Mouse (Mus musculus): ENCODE measurements around the gene Fcrla. TPM values are rescaled to one million over a fixed set of nuclear protein-coding genes. Genes with fewer than 3 reads are reported as not detected.
"Not testable (repeated sequence)": the region's sequence is repeated elsewhere in the genome, so short reads cannot be mapped to it uniquely, and the experiment has no call there.

The Fcrla gene
- not detected for total RNA-seq (2021)

GRCm38 (mm10) chr1:170927378-170927777 is at the start of gene Fcrla:
Fcrla (minus strand) TSS chr1:170927583.
- no peak for DNase-seq (ENCODE audit: extremely low spot score in 1 of 2, low spot score in 2 of 2)
- intact Hi-C loops (cut with DNase I), result no loop called here

GRCm38 (mm10) chr1:170976447-170976846 is 49.1 kb upstream of the Fcrla start, which contains the start of gene Fcgr2b:
Fcgr2b (minus strand) TSS chr1:170976547.
- DNase-seq (ENCODE audit: extremely low spot score in 1 of 2, low spot score in 2 of 2), result no peak
- intact Hi-C loops (cut with DNase I), result no loop called here

DNA sequence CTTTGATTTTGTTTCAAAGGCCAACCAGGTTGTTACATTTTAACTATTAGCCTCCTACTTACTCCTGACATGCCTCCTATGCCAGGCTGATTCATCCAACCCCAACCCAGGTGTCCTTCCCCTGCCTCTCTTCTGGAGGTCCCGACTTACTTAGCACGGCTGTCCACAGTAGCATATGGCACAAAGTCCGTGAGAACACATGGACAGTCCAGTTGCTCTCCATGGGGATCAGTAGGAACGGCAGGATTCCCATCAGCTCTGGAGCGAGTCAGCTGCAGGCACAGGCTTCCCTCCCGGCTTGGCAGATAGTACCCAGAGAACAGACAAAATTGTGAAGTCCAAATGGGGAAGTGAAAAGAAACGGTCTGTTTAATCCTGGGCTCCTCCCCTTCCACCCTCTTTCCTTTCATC is 48.4 kb upstream of the Fcrla start:
- intact Hi-C loops (cut with DNase I), result no loop called here
- DNase-seq (ENCODE audit: extremely low spot score in 1 of 2, low spot score in 2 of 2), result no peak

GRCm38 (mm10) chr1:170975350-170975749 is 48.0 kb upstream of the Fcrla start:
- intact Hi-C loops (cut with DNase I); DNase-seq (ENCODE audit: extremely low spot score in 1 of 2, low spot score in 2 of 2): not testable (repeated sequence)

DNA sequence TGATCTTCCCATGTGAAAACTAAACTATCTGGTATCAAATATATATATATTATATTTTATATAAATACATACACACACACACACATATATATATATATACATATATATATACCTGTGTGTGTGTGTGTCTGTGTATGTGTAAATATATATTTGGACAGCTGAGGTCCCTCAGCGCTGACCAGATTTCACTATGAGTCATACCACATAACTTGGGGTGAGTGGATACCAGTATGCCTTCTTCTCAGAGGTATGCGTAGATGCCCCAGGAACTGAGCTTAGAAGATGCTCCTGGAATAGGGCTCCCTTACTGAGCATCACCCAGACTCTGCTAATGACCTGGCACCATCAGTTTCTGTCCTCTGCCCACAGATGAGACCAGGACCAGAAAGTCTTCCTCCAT is 47.4 kb upstream of the Fcrla start:
- intact Hi-C loops (cut with DNase I), result no loop called here
- DNase-seq (ENCODE audit: extremely low spot score in 1 of 2, low spot score in 2 of 2), result no peak

GRCm38 (mm10) chr1:170974171-170974570 is 46.8 kb upstream of the Fcrla start:
- intact Hi-C loops (cut with DNase I), result no loop called here
- no peak for DNase-seq (ENCODE audit: extremely low spot score in 1 of 2, low spot score in 2 of 2)

DNA sequence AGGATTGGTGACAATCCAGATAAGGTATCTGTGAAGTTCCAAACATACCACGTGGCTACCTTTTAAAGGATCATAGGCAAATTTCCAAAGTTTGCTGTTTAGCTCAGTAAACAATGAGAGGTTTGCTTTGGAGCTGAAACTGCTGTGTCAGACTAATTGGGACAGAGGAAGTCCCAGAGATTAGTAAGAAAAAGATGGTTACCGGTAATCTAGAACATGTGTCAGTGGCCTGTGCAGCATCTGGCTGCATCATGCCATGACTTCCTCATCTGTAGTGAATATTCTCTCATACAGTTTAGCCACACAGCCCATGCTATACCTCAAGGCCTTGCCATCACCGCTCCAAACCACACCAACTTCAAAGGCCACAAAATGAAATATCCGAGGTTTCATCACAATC is 45.6 kb upstream of the Fcrla start:
- intact Hi-C loops (cut with DNase I), result no loop called here
- DNase-seq (ENCODE audit: extremely low spot score in 1 of 2, low spot score in 2 of 2), result no peak

- intact Hi-C loops (cut with DNase I), result no loop called here
Measured at GRCm38 (mm10) chr1:170972494-170972893, 45.1 kb upstream of the Fcrla start.

GRCm38 (mm10) chr1:170968576-170968975 is 41.2 kb upstream of the Fcrla start:
- no peak for DNase-seq (ENCODE audit: extremely low spot score in 1 of 2, low spot score in 2 of 2)
- intact Hi-C loops (cut with DNase I), result no loop called here

More at GRCm38 (mm10) chr1:170972494-170972893, 45.1 kb upstream of the Fcrla start:
- DNase-seq (ENCODE audit: extremely low spot score in 1 of 2, low spot score in 2 of 2), result no peak

DNA sequence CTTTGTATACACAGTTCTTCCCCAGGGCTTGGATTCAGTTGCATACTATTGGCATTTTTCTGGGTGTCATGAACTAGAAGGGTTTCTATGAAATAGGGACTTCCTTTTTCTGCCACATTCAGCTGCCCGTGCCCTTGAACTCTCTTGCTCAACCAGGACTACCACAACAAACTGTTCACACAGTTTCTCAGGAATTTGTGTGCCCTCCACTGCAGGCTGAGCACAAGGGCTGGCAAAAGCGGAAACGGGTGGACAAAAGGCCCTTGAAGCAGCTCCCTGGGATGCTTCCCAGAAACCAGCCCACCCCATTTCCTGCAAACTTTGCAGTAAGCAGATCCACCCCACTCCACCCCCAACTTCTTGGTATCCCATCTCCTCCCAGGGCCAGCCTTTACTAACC is 40.2 kb upstream of the Fcrla start:
- intact Hi-C loops (cut with DNase I), result no loop called here
- no peak for DNase-seq (ENCODE audit: extremely low spot score in 1 of 2, low spot score in 2 of 2)

- DNase-seq (ENCODE audit: extremely low spot score in 1 of 2, low spot score in 2 of 2), result no peak
- intact Hi-C loops (cut with DNase I), result loop anchor here (5.0 kb wide), 1 partner anchor 46 kb away; no protein-coding TSS in a partner anchor
Measured at GRCm38 (mm10) chr1:170963087-170963486, 35.7 kb upstream of the Fcrla start.

DNA sequence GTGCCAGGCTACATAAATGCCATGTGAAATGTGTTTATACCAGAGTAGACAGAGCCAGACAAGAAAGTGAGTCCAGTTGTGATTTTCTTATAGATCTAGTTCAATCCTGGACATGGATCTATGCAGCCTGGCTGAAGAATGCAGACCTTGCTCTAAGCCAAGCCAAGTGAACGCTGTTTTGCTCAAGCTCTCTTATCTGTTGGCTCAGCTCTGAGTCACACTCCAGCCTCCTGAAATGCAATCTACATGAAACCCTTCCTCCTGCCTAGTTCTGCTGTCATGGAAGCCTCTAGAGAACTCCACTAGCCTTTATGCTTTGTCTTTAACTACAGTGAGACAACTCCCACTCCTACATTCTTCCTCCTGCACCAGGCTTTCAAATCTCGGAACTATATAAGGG is 34.9 kb upstream of the Fcrla start:
- no peak for DNase-seq (ENCODE audit: extremely low spot score in 1 of 2, low spot score in 2 of 2)
- intact Hi-C loops (cut with DNase I), result loop anchor here (5.0 kb wide), 1 partner anchor 45 kb away; no protein-coding TSS in a partner anchor

DNA sequence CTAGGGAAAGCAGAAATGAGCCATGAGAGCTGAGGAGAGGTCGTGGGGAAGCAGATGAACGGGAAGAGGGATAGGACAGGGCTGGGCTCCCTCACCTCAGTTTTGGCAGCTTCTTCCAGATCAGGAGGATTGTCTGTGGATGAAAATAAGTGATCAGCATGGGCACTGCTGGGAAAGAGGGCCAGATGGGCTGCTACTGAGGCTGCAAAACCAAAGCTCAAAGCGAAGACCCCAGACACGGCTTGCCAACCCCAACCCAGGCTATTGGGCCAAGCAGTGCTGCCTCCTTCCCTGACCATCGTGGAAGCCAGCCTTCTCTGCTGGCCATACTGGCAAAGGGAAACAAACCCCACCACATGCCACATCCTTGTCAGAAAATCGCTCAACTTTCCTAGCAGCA is 33.7 kb upstream of the Fcrla start:
- DNase-seq (ENCODE audit: extremely low spot score in 1 of 2, low spot score in 2 of 2), result no peak
- intact Hi-C loops (cut with DNase I), result loop anchor here (5.0 kb wide), 1 partner anchor 44 kb away; no protein-coding TSS in a partner anchor

- no peak for DNase-seq (ENCODE audit: extremely low spot score in 1 of 2, low spot score in 2 of 2)
- intact Hi-C loops (cut with DNase I), result loop anchor here (5.0 kb wide), 1 partner anchor 42 kb away; no protein-coding TSS in a partner anchor
Measured at GRCm38 (mm10) chr1:170959791-170960190, 32.4 kb upstream of the Fcrla start.

DNA sequence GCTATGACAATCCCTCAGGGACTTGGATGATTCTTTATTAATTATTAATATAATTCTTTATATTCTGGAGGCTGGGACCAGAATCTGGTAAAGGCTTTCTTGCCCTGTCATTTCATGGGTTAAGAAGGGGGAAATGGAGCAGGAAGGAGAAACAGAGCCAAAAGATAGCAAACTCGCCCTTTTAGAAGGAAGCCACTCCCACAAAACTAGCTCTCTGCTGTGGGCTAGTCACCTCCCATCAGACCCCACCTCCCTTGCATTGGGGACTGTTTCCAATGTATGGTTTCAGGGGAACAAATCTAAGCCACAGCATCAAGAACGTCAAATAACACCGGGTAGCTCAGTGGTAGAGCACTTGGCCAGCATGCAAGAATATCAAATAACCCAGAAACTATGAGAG is 30.8 kb upstream of the Fcrla start:
- intact Hi-C loops (cut with DNase I), result no loop called here
- no peak for DNase-seq (ENCODE audit: extremely low spot score in 1 of 2, low spot score in 2 of 2)

GRCm38 (mm10) chr1:170953192-170953591 is 25.8 kb upstream of the Fcrla start:
- intact Hi-C loops (cut with DNase I), result no loop called here
- DNase-seq (ENCODE audit: extremely low spot score in 1 of 2, low spot score in 2 of 2), result no peak

DNA sequence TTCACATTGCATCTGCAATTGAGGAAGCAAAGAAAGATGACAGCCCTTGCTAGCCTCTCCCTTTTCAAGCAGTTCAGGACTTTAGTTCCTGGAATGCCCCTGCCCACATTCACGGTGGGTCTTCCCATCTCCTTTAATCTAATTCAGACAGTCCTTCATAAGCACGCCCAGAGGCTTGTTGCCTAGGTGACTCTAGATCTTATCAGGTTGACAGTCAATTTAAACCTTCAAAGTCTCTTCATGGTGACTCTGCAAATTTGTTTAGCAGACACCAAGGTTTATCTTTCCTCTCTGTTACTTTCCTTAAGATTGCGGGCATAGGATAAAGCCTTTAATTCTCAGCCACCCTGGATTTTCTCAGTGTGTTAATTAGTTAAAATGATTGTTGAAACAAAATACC is 23.4 kb upstream of the Fcrla start:
- intact Hi-C loops (cut with DNase I), result no loop called here
- no peak for DNase-seq (ENCODE audit: extremely low spot score in 1 of 2, low spot score in 2 of 2)

DNA sequence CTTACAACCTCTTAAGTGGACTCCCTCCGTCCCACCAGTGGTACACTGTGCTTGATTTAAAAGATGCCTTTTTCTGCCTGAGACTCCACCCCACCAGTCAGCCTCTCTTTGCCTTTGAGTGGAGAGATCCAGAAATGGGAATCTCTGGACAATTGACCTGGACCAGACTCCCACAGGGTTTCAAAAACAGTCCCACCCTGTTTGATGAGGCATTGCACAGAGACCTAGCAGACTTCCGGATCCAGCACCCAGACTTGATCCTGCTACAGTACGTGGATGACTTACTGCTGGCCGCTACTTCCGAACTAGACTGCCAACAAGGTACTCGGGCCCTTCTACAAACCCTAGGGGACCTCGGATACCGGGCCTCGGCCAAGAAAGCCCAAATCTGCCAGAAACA is 17.5 kb upstream of the Fcrla start:
- intact Hi-C loops (cut with DNase I); DNase-seq (ENCODE audit: extremely low spot score in 1 of 2, low spot score in 2 of 2): not testable (repeated sequence)

DNA sequence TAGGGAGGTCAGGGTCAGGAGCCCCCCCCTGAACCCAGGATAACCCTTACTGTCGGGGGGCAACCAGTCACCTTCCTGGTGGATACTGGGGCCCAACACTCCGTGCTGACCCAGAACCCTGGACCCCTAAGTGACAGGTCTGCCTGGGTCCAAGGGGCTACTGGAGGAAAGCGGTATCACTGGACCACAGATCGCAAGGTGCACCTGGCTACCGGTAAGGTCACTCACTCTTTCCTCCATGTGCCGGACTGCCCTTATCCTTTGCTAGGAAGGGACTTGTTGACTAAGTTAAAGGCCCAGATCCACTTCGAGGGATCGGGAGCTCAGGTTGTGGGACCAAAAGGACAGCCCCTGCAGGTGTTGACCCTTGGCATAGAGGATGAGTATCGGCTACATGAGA is 16.8 kb upstream of the Fcrla start:
- intact Hi-C loops (cut with DNase I); DNase-seq (ENCODE audit: extremely low spot score in 1 of 2, low spot score in 2 of 2): not testable (repeated sequence)

GRCm38 (mm10) chr1:170939255-170939654 is 11.9 kb upstream of the Fcrla start:
- intact Hi-C loops (cut with DNase I), result no loop called here

GRCm38 (mm10) chr1:170934383-170934782 is 7.0 kb upstream of the Fcrla start:
- no peak for DNase-seq (ENCODE audit: extremely low spot score in 1 of 2, low spot score in 2 of 2)
- intact Hi-C loops (cut with DNase I), result no loop called here

More at GRCm38 (mm10) chr1:170939255-170939654, 11.9 kb upstream of the Fcrla start:
- DNase-seq (ENCODE audit: extremely low spot score in 1 of 2, low spot score in 2 of 2), result no peak
